Mouse (Mus musculus) A20 (cell line): Measurements from ENCODE around the gene Pnpo.

Experiments
- DNase-seq: peaks from one replicate; pipeline ENCODE4 v3.0.0-alpha.2; 2011; ENCODE audit warnings: low read depth, low spot score

Gene Pnpo

DNA sequence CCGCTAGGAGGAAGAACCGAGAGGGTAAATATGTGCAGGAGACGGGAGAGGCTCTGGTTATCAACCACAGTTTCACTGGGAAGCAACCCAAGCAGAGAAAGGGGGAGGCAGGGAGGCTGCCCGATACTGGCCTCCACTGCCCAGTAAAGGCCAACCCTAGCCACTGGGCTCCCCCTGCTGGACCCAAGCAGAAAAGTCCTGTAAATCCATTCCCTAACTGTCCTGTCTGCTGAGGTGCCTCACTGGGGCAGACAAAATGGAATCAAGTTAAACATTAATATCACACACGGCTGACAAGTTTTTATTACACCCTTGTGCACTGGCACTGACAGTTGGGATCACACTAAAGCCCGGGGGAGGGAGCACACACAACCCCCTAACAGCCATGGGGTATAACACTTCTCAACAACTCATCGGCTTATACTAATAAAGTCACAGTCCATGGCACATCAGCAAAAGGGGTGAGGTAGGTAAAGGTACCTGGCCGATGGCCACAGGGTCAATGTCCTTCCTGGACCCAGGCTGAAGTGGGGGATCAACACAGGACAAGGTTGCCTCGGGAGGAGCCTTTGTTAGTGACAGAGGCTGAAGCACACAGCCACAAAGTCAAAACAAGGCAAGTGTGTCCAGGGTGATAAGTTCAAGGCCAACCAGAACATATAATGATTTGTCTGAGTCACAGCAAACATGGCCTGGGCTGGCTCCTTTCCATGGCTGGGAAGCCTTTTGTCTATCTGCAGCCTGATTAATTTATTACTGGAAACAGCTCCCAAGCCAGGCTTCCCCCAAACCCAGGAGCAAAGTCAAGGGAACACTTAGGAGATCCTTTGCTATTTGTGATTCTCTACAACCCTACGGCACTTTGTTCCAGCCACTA is 6.0 kb downstream of the Pnpo start:
- DNase-seq = peak; percentile 32

DNA sequence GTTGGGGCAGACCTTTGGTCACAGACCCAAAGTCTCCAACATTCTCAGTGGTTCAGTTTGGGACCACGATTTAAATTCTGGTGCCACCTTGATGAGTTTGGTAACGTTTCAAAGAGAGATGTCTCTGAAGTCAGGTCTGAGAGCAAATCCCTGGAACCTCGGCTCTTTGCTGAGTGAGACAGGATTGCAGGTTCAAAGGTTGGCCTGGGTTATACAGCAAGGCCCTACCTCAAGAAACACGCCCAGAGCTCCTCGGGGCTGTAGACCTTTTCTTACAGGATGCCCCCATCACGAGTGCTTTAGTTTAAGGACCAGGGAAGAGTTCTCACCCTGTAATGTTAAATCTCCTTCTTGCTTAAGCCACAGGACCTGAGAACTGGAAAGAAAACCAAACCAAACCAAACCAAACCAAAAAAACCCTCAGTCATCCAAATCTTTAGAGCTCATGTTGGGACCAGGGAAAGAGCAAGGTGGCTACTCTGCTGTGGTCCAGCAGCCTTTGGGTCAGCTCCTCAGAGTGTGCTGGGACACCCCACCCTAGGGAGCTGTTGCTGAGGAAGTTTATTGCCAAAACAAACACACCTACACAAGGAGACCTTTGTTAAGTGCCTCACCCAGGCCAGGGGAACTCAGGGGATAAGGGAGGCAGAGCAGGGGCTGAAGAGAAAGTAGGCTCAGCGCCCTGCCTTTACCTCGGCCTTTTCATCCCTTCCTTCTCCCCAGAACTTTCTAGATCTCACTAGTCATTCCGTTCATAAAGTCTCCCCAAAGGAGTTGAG is 7.7 kb downstream of the Pnpo start:
- no peak for DNase-seq

DNA sequence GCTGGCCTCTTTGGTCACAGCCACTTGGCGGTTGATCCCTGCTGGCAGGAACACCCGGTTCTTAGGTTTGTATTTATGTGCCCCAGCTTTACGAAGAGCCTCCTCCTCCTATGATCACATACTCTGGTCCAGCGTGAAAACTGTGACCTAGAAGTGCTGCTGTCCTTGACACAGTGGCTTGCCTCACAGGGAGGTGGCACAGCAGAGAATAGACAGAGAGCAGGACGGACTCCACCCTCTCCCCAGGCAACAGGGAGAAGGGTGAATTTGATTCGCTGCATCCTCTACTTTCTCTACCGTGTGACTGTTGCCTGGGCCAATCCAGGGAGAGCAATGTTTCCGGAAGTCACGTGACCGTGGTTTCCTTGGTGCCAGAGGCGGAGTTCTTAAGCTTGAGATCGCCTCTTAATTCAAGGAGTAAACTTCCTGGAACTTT is 8.8 kb downstream of the Pnpo start:
- DNase-seq = no peak

DNA sequence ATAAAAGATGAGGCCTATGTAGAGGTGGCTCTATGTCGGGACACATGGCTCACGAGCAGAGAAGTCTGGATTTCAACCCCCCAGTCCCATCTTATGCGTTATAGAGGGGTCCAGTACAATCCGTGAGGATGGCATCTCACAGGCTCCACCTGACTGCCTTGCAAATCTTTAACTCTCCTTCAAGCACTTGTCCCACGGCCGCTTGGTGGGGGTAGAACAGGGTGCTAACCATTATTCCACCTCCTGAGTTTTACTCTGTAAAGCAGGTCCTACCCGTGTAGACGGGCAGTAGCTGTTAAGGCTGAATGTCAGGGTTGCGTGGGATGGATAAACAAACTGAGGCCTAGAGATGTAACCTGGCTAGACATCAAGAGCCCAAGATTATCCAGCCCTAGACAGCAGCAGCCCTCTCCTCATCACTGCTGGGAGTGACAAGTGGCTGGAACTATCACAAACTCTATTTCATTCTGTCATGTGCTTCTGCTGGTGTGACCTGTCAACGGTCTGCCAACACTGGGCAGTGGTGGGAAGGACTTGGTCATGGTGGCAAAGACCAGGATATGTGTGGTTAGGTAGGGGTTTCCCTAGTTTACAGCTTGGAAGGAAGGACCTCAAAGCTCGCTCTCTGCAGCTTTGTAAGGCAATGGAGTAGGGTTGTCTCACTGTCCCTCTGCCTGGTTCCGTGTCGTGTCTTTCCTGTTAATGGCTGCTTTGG is 10.1 kb downstream of the Pnpo start:
- no peak for DNase-seq

DNA sequence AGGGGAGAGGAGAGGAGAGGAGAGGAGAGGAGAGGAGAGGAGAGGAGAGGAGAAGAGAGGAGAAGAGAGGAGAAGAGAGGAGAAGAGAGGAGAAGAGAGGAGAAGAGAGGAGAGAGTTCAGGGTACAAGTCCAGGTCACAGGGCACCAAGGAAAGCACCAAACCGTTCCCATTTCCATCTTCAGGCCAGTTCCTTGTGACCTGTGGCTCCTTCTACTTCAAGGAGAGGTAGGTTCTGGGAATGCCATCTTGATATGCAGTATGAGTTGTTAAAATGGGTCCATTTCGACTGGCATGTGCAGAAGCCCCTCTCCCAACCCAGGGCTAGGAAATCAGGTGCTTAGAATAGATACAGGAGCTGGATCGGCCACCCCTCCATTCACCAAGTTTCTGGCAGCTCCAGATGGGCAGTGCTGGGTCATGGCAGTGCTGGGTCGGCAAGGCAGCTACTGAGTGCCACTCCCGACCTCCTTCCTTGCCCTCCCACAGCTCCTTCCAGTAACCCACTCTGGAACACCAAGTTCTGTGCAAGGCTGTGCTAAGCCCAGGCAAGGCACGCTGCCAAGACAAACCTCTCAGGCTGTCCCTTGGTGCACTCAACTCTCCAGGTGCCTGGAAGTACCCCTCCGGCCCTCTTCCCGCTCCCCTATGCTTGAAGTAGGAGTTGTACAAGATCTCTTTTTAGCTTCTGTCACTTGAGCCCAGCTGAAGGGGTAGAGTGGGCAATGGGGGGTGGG is 12.3 kb downstream of the Pnpo start:
- no peak for DNase-seq

DNA sequence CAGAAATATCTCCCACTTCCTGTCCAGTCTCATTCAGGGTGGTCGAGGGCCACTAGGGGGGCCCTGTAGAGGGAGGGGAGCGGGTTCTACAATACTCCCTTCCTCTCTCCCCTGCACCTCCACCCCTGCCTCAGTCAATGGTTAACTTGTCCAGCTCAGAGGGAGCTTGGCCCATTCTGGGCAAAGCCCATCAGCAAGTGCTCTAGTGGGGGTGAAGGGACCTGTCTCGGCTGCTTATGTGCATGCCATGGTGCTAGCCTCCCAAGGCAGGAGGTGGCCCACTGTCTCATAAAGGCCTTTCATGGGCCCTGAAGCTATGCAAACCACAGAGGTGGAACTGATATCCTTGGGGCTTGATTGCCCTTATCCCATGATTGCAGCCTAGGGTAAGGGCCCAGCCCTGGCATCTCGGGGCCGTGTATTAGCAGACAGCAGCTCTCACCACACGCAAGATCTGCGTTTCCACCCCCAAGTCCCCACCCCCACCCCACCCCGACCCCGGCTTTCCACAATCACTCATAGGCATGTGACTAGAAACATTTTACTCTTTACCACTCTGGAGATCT is 13.9 kb downstream of the Pnpo start:
- no peak for DNase-seq

DNA sequence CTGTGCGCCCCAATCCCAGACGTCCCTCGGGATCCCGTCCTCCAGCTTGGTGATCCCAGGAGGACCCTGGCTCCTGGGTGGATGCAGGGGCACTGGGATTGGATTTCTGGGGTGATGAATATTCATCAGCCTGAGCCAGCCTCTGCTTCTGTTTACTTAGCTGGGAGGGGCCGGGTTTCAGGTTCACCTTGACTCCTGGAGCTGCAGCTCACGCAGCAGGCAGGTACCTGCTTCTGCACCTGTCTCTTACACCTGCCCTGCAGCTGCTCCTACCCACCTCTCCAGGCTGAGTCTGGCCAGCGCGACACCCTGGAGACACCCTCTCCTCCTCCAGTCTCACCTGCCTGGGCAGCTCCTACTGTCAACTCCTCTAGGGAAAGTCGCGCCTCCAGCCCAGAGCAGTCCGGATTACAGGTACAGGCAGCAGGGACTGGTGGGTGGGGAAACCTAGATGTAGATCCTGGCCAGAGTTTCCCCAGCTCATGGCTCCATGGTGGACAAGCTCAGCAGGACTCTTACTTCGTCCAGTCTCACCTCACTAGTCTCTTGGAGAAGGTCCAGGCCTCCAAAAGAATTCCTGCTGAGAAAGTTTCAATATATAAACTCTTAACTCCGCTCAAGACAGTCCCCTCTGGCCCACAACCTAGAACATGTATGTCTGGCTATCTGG is 14.6 kb downstream of the Pnpo start:
- no peak for DNase-seq

DNA sequence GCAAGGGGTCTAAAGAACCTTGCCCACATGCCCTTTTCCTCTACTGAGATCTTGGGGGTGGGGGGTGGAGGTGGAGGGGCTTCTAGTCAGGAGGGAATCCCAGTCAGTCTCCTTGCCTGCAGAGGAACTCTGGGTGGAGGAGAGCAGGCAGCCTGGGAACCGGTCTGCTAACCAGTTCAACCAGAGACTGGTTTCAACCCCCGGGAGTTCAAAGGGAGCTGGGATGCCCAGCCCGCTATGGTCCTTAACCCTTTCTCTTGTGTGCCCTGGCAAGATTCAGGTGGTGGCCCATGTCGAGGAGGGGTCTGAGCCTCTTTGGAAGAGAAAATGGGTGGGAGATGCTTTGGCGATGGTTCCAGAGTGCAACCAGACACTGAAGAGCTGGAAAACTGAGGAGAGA is 15.1 kb downstream of the Pnpo start:
- no peak for DNase-seq

DNA sequence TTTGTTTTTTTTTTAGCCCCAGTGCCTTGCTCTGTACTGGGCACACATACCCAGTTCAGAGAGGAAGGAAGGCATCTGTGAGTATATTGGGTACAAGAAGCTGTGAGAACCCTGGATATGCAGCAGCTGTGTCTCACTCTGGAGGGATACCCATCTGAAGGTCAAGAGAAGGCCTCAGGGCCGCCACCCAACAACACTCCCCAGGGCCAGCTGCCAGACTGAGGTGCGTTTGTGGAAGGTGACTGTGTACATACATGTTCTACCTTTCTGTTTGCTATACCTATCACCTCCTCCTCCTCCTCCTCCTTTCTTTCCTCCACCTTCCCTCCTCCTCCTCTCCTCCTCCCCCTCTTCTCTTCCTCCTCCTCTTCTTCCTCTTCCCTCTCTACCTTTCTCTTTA is 15.7 kb downstream of the Pnpo start, which contains the start of gene Prr15l:
TSS of gene Prr15l (plus strand) at position 17 of the 400 bp plus-strand sequence.
- no peak for DNase-seq

DNA sequence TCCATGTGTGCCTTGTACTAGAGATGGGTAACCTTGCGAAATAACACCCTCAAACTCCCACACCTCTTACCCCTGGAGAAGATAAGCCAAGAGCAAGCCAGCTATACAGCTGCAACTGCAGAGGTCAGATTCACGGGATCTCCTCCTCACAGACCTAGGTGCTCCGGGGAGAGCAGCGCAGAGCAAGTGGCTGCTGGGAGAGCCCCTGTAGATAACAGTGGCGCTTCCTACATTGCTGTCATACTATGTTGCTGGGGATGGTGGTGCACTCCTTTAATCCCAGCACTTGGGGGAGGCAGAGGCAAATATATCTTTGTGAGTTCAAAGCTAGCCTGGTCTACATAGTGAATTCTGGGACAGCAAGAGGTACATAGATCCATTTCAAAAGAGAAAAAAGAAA is 17.2 kb downstream of the Pnpo start:
- DNase-seq = no peak

DNA sequence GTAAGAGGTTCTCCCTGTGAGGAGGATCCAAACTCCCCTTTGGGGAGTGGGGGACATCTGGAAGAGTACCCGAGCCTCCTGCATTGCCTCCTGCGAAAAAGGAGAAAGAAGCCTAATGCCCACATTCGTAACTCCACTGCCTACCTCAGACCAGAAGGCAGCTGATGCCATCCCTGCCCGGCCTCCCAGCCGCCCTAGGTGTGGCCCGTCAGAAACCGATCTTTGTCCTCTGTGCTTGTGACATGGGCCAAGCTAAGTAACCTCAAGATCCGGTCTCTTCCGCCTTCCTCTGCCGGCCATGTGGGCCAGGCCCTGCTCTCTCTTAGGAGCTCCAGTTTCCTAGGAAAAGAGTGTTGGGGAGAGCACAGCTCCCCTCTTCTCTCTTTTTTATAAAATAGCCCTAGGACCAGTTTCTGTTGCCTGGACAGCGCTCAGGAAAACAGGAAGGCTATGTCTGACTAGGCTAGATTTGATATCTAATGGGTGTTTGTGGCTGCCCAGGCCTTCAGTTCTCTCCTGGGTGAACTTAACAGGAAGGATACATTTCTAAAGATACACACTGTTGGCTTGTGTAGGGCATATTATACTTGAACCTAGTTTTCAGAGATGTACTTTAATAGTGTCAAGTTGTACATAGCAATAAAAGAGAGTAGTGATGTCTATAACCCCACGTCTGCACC is 18.2 kb downstream of the Pnpo start:
- DNase-seq = no peak

DNA sequence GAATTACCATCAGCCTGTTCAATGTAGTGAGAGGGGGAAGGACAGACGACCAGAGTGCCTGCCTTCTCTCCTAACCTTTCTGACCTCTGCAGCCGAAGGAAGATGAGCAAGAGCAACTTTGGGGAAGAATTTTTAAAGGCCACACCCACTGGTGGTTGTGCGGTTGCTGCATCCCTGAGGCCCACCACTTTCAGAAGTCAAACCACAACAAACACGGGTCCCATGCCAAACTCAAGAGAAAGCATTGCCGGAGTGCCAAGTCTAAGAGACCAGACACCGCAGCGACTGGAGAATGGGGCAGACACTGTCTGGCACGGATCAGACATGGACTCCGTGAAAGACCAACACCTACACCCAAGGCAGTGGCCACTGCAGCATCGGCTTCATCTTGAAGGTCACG is 18.9 kb downstream of the Pnpo start:
- DNase-seq = no peak

DNA sequence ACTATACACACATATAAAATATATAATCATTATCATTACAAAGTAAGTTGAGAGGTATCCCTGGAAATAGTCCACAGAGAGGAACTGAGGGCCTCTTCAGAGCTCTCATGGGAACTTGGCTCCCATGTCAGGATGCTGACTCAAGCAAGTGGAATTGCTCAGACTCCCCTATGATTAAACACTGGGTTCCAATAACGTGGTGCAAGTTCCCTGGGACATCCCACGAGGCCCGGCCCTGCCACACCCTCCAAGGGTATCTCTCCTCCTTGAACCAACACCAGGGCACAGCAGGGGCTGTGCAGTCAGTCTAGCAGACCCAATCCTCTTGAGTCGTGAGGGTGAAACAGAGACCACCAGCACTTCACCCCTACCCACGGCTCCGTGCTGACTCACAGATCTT is 24.8 kb downstream of the Pnpo start:
- DNase-seq = no peak

DNA sequence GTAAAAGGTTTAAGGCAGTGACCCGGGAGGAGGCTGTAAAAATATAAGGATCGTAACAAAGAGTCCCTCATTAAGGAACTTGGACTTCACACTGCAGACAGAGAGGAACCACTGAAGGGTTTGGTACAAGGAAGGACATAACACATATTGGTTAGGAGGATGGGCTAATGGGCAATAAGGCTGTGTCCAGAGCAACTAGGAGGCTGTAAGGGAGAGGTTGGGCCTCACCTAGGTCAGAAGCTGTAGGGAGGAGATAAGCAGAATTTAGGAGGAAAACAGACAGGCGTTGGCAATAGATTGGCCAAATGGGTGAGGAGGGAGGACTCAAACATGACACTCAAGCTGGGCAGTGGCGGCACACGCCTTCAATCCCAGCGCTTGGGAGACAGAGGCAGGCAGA is 26.4 kb downstream of the Pnpo start:
- no peak for DNase-seq

DNA sequence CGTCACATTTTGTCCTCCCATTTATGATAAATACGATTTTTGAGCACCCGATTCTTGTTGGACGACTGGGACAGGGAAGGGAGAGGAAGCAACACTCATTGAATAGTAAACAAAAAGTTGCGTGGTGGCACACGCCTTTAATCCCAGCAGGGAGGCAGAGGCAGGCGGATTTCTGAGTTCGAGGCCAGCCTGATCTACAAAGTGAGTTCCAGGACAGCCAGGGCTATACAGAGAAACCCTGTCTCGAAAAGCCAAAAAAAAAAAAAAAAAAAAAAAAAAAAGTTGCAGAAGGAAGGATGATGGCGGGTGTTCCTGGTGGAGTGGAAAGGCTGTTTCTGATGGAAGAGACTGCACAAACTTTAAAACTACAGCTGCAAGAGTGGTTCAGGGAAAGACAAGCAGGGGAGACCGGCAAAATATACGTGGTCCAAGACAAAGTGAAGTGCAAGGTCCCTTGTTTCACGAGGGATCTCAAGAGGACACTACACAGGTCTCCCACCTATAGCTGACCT is 26.8 kb downstream of the Pnpo start:
- peak; percentile 31 for DNase-seq

DNA sequence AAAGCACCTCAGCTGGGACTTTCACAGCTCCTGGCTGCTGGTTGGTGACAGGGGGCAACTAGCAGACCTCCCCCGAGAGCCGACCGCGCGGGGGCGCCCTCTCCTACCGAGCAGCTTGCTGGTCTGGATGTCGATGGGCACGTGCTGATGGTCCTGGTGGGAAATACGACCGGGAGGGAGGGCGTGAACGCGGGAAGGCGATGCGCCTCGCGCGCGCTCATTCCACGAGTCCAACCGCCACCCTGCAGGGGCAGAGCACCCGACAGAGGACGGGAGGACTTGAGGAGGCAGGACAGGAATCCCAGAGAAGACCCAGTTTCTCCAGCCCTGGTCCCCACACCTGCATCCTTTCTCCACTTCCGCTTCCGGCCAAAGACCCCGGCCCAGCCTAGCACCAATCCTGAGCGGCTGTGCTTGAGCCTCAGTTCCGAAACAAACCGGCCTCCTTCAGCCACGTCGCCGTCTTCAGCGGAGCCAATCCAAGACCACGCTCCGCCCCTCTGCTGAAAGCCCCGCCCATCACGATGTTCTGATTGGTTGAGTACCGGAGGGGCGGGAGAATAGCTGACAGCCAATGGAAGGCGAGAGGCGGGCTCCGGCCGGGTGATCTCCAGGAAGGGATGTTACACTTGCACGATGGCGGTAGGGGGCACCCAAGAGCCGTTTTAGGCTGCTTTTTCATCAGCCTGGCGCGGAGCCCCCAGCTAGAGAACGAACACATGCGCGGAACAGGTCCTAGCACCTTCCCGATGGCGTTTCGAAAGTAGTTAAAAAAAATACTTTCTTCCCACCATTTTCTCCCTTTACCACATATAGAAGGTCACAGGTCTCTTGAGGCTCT is 27.5 kb downstream of the Pnpo start, which contains the start of gene Cdk5rap3:
TSS of gene Cdk5rap3 (minus strand) at position 453 of the 841 bp plus-strand sequence.
- peak; percentile 100 for DNase-seq

DNA sequence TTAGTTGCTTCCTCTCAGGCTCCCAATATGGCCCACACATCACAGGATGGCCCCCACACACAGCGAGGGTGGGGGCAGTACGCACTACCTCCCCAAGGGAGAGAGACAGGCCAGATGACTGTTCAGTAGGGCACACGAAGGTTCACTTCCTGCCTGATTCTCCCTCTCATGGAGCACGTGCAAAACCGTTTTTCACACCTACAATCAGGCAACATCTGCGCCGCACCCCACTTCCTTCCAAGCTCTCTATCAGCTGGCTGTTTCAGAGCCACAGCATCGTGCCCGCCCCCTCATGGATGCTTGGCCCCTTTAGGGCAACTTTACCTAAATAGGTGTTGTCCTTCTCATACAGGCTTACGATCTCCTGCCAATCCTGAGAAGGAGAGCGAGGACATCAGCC is 31.1 kb downstream of the Pnpo start:
- no peak for DNase-seq

DNA sequence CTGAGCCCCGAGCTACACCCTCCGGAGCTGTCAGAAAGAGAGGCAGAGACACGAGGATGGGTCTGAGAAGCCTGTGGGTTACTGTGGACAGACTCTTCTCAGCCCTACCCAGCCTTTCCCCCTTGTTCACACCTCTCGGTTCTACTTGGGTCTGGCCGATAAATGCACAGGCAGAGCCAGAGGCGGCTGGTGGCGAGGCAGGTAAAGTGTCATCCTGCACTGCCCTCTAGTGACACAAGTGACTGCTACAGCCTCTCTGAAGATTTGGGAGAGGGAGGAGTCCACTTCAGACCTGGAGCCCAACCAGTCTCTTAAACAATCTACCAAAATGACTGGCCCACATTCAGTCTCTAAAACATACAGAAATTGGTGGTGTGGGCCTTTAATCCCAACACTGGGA is 33.8 kb downstream of the Pnpo start:
- DNase-seq = peak; percentile 76

DNA sequence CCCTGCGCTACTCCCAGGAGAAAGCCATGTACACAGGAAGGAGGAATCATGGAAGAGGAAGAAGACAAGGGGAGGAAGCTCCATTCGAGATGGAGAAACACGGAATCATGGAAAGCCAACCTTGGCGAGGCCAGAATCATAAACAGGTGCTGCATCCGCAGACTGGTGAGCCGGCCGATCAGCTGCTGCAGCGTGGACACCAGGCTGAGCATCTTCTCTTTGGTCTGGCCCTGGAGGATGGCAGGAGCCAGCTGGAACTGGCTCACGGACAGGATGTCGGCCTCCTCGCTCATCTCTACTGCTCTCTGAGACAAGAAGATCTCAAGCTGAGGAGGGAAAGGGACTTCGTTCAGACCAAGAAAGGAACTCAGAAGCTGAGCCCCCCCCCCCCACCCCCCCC is 35.2 kb downstream of the Pnpo start:
- DNase-seq = no peak
